Mouse (Mus musculus) Patski (cell line): ENCODE data around the gene Odf2. TPM values are rescaled to one million over a fixed set of nuclear protein-coding genes. Genes with fewer than 3 reads are reported as not detected.

Experiments used
- ATAC-seq: fragments of 100-300 bp; one replicate; pipeline ENCODE4 v1.8.0; 2021
- CTCF ChIA-PET: fragments of 350-600 bp; sonication (Branson Sonifier 250); formaldehyde crosslinking; loops from one replicate; lab custom pipeline; 2022; ENCODE audit warnings: inconsistent platforms; lab: Charles Lee
- POLR2A ChIA-PET: fragments of 350-600 bp; sonication (Branson Sonifier 250); formaldehyde crosslinking; loops from one replicate; lab custom pipeline; 2022; ENCODE audit warnings: antibody characterized with exemption, inconsistent platforms; lab: Charles Lee
- DNase-seq: peaks from one replicate; pipeline ENCODE4 v3.0.0-alpha.2; 2011; ENCODE audit warnings: low read depth, low spot score
- H3K27me3 ChIP-seq: fragments of 371-371 bp; one replicate; pipeline ENCODE4 v1.5.1; 2021
- CTCF ChIP-seq: fragments of 100-300 bp; IDR thresholded peaks from one replicate; pipeline ENCODE4 v1.5.1; 2021
- in situ Hi-C: fragments of 300-500 bp; cut with MboI; formaldehyde crosslinking; loops from 3 replicates; pipeline ENCODE4 v1.11.1; 2018; ENCODE audit warnings: low pct_unique_long_range_greater_than_20kb, mixed read lengths
- polyA plus RNA-seq: library from polyadenylated mRNA; unstranded; gene quantifications from one replicate; pipeline ENCODE4 v1.2.3, GENCODE M21; 2021

Odf2 gene
- 59.7 TPM for polyA plus RNA-seq

DNA sequence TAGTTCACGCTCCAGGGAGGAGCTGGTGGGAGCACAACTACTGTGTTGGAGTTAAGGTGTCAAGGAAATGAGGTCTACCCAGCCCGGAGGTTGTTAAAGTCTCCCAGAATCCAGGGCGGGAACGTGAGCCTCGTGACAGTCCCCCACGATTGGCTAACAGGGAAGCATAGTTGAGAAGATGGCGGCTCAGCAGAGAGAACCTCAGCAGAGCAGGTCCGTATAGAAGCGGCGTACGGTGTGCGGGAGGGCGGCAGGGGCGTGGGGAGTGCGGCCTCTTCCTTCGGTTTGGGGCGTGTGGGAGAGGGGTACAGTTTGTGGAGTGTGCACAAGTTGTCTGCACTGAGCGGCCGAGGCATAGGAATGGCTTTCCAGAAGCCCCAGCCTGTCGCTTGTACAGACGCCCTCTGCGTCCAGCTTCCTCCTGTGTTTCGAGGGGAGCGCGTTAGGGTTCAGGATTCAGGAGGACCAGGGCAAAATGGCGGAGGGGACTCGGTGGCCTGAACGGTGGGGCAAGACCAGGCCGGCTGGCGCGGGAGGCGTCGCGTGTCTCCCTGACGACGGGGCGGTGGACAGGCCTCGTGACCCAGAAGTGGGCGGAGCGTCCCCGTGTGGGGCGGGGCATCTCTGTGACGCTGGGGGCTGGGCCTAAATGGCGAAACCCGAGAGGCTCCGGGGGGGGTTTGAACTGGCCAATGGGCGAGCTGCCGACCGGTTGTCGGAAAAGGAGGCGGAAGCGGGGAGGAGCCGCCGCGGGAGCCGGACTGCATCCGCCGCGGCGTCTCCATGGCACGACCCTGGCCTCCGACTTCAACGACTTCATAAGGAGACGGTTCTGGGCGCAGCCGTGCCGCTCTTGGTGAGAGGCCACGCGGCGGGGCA lies at the start of gene Odf2:
Gene Odf2 (plus strand): TSS at position 156 of the 879 bp plus-strand sequence.
- TF ChIP-seq CTCF = no peak
- ATAC-seq (peak; percentile 81), DNase-seq (peak; percentile 83)
- ChIA-PET CTCF (interaction anchor here (0.7 to 1.2 kb wide), 3 partner anchors 9 to 55 kb away, joined by 3 to 4 read pairs (median 3); no protein-coding TSS in a partner anchor), POLR2A (interaction anchor here (0.9 to 3.0 kb wide), 2 partner anchors 13 to 28 kb away, joined by 3 to 9 read pairs; no protein-coding TSS in a partner anchor)
- no peaks in the 10 kb centered on the region for H3K27me3 ChIP-seq
- in situ Hi-C loops = no loop called here

DNA sequence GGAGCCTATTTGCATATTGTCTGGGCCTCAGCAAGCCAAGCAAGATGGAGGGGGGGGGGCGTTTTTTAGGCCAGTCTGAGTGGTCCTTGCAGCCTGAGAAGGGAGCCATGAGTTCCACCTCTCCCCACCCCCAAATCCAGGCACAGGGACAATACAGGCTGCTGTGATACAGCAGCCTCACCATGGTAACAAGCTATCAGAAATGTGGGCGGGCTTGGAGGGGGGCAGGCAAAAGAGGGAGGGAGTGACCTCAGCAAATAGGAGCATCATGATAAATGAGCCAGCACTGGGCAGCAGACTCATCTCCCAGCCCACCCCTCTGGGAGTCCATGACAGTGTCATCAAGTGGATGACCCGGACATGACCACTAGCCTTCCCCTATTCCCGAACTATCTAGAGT lies 49.6 kb upstream of the Odf2 start:
- TF ChIP-seq CTCF = no peak
- ChIA-PET POLR2A (interaction anchor here (0.7 kb wide), 1 partner anchor 326 kb away, joined by 3 read pairs; no protein-coding TSS in a partner anchor), CTCF (no interaction called here)
- no peak for ATAC-seq
- DNase-seq = no peak
- in situ Hi-C loops = no loop called here
- no peaks in the 10 kb centered on the region for H3K27me3 ChIP-seq

DNA sequence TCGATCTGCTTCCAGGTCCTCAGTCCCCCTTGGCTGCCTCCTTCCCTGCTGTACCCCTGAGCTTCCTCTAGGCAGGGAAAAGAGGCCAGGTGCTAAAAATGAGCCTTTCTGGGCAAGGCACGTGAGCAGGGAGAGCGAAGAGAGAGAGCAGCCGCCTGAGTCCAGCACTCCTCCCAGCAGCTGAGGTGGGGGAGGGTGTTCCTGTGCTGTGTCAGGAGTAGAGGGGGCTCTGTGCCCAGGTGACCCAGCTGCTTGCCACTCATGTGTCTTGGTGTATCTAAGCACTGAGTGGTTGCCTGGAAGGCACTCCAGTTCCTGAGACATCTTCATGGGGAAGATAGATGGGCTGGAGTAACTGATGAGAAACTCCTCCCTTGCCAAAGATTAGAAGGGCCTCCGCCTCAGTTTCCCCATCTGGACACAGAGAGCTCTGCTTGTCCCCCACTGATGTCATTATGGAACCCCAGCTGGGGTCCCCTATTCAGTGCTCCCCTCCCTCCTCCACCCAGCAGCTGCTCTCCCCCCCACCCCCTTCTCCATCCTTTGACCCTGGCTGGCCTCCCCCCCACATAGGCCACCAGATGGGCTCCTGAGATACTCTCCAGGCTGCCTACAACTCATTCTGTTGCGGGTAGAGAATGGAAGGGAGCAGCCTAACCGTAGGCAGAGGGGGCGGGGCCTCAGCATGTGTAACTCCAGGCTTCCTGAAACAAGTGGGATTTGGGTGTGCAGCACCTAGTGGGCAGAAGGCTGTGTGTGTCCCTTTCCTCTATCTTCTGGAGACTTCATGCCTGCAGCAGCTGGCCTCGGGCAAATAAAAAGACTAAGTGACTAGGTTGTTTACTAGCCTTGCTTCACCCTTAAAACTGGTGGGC lies 45.6 kb upstream of the Odf2 start:
- ATAC-seq = no peak
- no peak for TF ChIP-seq CTCF
- POLR2A ChIA-PET = no interaction called here
- in situ Hi-C loops = no loop called here
- no peaks in the 10 kb centered on the region for H3K27me3 ChIP-seq
- no peak for DNase-seq
- CTCF ChIA-PET = interaction anchor here (0.9 kb wide), 1 partner anchor 26 kb away, joined by 3 read pairs; no protein-coding TSS in a partner anchor

DNA sequence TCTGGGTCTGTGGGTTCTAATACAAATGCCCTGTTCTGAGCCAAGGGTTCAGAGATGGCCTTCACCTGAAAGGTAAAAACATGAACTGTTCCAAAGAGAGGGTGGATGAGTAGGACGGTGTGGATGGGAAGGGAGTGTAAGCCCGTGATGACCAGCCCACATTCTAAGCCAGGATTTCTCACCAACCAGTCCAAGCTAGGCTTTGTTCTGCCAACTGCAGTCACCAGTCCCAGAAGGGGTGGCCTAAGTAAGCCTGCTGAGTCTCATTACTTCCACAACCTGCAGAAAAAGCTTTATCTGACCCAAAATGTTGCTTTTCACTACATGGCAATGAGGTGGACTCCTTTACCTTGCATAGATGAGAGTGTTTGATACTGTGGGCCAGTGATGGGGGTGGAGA lies 44.9 kb upstream of the Odf2 start:
- DNase-seq (no peak), ATAC-seq (no peak)
- H3K27me3 ChIP-seq = no peaks in the 10 kb centered on the region
- ChIA-PET POLR2A (no interaction called here), CTCF (interaction anchor here (0.9 to 1.3 kb wide), 2 partner anchors 26 to 27 kb away, joined by 3 read pairs; no protein-coding TSS in a partner anchor)
- no peak for TF ChIP-seq CTCF
- in situ Hi-C loops = no loop called here

DNA sequence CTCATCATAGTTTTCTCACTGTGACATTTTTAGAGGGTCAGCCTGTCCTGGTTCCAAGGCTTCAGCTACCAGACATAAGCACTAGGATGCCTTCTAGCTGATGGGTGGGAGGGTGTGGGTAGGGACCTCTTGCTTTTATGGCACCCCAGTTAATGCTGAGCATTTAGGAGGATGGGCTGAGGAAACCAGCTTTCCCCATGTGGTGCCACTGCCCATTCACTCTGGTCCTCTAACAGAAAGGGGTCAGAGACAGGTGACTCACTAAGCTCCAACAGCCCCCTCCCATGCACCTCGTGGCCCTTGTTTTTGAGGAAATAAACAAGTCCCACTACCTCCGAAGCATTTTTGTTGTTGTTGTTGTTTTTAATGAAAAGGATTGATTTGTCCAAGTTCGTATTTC lies 44.4 kb upstream of the Odf2 start:
- in situ Hi-C loops = no loop called here
- TF ChIP-seq CTCF = no peak
- ATAC-seq (no peak), DNase-seq (no peak)
- no peaks in the 10 kb centered on the region for H3K27me3 ChIP-seq
- ChIA-PET CTCF (interaction anchor here (1.3 kb wide), 1 partner anchor 27 kb away, joined by 3 read pairs; no protein-coding TSS in a partner anchor), POLR2A (interaction anchor here (0.7 kb wide), 1 partner anchor 49 kb away, joined by 3 read pairs; no protein-coding TSS in a partner anchor)

DNA sequence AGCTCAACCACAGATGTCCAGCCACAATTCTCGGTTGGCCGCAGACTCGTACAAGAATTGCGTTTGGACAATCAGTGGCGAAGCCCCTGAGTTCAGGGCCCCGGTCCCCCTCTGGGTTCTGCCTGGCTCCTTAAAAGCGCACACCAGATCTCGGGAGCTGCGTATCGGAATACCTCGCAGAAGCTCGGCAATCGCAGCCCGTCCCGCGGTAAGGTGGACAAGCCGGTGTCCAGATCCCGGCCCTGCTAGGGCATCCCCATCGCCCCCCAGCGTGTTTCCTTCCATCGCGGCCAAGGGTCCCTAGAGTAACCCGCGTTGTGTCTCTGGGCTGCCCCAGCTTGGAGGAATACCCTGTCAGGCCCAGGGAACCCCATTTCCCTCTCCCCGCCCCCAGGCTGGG lies 43.4 kb upstream of the Odf2 start:
- POLR2A ChIA-PET = interaction anchor here (0.6 kb wide), 1 partner anchor 880 kb away, joined by 4 read pairs; no protein-coding TSS in a partner anchor
- in situ Hi-C loops = no loop called here
- no peaks in the 10 kb centered on the region for H3K27me3 ChIP-seq
- ATAC-seq (no peak), DNase-seq (no peak)
- CTCF ChIA-PET = interaction anchor here (0.6 to 1.3 kb wide), 2 partner anchors 28 to 486 kb away, joined by 3 read pairs; no protein-coding TSS in a partner anchor
- TF ChIP-seq CTCF = no peak

DNA sequence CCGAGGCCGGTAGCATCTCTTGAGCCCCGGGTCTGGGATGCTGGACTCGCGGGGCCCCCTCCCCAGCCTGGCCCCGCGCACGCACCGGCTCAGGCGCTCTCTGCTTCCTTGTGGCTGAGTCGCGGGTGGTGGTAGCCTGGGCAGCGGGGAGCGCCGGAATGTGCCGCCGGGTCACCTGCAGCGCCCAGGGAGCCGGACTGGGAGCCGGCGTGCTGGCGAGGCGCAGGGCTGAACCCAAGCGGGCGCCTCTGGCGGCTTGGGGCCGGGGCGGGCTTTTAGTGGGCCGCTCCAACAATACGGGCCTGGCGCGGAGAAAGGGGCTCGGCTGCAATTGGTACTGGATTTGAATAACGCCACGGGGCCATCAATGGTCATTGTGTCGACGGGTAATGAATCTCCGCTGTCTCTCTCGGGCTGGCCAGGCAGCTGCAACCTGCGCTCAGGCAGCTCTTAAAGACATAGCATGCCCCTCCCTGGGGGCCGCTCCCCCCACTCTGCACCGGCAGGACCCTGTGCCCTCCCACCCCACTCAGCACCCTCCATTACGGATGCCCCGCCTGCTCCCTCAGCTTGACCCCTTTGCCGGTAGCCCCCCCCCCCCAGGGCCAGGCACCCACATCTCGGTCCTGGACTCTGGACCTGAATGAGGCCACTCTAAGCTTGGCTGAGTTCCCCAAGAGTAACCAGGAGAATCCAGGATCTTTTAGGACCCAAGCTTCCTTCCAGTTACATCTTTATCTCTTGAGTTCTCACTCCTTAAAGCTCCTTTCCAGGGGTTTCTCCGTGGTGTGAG lies 42.8 kb upstream of the Odf2 start:
- no peak for DNase-seq
- ChIA-PET CTCF (no interaction called here), POLR2A (no interaction called here)
- in situ Hi-C loops = no loop called here
- no peak for TF ChIP-seq CTCF
- no peaks in the 10 kb centered on the region for H3K27me3 ChIP-seq
- no peak for ATAC-seq

DNA sequence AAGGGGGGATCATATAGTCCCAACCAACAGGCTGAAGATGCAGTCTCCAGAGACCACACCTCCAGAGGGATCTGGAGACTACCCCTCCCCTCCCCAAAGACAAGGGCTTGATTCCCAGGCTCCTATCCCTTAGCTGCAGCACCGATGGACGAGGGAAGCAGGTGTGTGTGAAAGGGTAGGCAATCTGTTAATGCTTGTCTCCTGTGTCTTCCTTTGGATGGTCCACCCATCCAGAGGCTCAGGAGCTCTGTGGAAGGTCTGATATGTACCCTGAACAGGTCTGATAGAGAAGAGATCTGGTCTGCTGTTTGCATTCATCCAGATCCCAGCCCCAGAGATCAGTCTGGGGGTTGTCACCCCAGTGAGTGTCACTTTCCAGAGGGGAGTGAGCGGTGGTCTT lies 42.1 kb upstream of the Odf2 start:
- no peak for ATAC-seq
- no peak for TF ChIP-seq CTCF
- POLR2A ChIA-PET = no interaction called here
- no peak for DNase-seq
- no peaks in the 10 kb centered on the region for H3K27me3 ChIP-seq
- in situ Hi-C loops = no loop called here
- CTCF ChIA-PET = no interaction called here

DNA sequence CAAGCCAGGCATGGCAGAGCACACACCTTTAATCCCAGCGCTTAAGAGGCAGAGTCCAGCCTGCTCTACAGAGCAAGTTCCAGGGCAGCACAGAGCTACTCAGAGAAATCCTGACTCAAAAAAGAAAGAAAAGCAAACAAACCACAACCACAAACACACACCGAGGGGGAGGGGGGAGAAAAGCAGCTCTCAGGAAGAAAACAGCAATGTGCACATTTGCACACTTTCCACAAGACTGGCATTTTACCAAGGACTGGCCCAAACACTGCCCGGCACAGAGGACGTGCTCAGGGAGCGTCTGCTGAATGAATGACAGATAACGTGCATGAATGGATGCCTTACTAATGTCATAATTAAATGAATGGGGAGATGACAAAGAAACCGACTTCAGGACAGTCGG lies 40.0 kb upstream of the Odf2 start:
- ATAC-seq = no peak
- in situ Hi-C loops = no loop called here
- ChIA-PET POLR2A (interaction anchor here (1.2 kb wide), 1 partner anchor 15 kb away, joined by 5 read pairs; no protein-coding TSS in a partner anchor), CTCF (interaction anchor here (1.3 kb wide), 1 partner anchor 10 kb away, joined by 5 read pairs; no protein-coding TSS in a partner anchor)
- DNase-seq = no peak
- TF ChIP-seq CTCF = no peak
- no peaks in the 10 kb centered on the region for H3K27me3 ChIP-seq
